Mouse (Mus musculus): ENCODE results near the gene Tbl2. TPM values are rescaled to one million over a fixed set of nuclear protein-coding genes. Genes with fewer than 3 reads are reported as not detected.

Gene Tbl2
- total RNA-seq (2022), result 10 to 100 TPM in 3 of 4 experiments, 1 to 10 TPM in 1; 9.6 to 14.0 (median 10.7) TPM

DNA sequence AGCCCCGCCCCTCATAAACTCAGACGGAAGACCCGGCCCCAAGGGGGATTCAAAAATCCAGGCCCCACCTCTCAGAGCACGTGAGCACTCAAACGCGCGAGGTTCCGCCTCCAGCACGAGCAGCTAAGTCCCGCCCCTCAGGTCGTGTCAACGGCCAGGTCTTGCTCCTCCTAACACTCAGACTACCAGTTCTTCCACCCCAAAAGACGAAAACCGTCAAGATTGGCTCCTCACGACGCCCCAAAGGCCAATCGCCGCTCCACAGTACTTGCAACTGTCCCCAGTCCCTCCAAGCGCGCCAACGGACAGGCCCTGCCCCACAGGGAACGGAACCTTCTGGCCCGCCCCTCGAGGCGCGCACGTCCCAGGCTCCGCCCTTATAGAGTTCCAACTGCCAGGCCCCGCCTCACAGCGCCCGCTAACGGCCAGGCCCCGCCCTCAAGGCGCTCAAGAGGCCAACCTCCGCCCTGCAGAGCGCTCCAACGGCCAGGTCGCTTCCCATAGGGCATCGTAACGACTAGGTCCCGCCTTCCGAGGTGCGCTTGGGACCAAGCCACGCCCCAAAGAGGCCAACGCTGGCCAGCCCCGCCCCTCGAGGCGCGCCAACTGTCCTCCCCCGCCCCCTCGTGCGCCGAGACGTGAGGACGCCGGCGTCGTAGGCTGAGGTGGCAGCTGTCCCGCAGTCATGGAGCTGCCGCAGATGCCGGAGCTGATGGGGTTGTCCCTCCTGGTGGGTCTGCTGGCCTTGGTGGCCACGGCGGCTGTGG, at the start of gene Tbl2:
TSS of gene Tbl2 (plus strand) at position 605 of the 767 bp plus-strand sequence.
- DNase-seq (ENCODE audit: low spot score), result peak; percentile 98

DNA sequence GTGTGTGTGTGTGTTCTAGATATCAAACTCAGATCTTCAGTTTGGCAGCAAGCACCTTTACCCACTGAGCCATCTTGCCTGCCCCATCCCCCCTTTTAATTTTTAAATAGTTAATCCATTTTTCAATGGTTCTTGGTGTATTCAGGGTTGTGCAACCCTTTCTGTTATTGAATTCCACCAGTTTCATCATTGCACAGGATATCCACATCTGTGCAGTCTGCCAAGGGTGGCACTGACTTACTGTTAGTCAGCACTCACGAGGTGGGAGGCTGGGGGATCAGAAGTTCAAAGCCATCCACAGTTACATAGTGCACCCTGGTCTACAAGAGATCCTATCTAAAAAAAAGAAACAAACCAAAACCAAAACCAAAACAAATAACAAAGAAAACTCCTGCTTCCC, 48.5 kb upstream of the Tbl2 start:
- DNase-seq (ENCODE audit: low spot score), result no peak

DNA sequence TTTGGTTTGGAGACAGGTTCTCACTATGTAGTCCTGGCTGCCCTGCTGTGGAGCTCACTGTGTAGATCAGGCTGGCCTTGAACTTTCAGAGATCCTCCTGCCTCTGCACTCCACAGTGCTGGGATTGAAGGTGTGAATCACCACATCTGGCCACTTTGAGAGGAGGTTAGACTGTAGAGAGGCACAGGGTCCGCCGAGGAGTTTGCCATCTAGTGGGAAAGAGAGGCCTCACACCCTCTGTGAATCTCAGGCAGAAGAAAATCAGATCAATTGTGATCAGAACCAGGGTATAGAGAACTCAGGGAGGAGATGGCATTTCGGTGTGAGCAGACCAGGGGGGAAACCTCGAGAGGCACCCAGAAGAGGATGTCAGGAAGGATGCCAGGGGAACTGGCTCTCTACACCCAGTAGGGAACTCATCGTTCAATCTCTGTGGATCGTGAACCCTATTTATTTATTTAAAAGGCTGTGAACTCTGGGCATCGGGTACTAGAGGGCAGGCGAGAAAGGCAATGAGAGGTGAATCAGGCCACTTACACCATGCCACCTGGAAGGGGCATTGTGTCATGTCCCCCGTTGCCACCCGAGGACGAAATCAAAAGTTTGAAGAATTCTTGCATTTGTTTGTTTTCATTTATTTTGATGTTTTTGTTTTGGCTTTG, 45.3 kb upstream of the Tbl2 start:
- DNase-seq (ENCODE audit: low spot score), result no peak

DNA sequence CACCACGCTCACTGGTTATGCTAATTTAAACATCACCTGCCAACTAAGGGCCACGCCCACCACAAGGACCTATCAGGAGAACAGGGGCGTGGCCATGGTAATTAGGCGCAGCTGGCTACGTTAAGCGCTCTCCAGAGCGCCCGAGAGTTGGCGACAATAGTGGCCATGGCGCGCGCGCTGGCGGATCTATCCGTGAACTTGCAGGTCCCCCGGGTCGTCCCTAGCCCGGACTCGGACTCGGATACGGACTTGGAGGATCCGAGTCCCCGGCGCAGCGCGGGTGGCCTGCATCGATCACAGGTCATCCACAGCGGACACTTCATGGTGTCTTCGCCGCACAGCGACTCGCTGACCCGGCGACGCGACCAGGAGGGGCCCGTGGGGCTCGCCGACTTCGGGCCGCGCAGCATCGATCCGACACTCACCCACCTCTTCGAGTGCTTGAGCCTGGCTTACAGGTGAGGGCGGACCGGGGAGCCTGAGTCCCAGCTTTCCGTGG, 42.6 kb upstream of the Tbl2 start:
- peak; percentile 71 for DNase-seq (ENCODE audit: low spot score)

DNA sequence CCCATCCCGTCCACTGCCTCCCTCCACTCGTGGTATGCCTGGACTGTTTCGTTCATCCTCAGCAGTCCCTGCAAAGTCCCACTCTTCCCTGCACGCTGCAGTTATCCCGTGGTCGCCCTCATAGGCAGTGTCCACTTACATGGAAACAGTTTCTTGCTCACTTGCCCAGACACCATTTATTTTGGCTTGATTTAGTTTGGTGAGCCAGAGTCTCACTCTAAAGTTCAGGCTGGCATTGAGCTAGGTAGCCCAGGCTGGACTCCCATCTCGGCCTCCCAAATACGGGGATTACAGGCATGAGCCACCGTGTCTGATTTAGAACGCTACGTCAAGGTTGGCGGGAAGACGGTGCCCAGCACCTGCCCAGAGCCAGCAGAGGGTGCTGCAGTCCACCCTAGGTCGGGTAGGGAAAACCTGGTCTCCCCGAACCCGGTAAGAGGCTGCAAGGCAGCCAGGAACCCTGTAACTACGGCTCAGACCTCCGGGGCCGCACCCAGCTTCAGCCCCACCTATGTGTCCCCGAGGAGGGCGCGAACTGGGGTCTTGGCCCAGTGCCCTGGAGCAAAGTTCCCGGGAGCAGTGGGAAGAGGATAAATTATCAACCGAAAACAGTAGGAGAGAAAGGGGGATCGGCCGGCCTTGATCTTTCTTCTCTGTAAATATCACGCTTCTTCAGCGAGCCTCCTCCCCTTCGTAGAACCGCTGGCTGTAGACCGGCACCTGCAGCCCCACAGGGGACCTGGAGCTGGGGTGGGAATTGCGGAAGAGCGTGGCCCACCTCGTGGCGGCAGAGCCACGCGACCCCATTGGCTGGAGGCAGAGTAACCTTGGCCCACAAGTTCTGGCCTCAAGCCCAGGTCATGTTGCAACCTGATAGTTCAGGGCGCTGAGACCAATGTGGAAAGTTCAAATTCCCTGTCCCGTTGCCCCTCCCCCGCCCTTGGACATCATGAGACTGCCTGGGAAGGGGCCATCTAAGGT, 41.6 kb upstream of the Tbl2 start:
- peak; percentile 69 for DNase-seq (ENCODE audit: low spot score)

DNA sequence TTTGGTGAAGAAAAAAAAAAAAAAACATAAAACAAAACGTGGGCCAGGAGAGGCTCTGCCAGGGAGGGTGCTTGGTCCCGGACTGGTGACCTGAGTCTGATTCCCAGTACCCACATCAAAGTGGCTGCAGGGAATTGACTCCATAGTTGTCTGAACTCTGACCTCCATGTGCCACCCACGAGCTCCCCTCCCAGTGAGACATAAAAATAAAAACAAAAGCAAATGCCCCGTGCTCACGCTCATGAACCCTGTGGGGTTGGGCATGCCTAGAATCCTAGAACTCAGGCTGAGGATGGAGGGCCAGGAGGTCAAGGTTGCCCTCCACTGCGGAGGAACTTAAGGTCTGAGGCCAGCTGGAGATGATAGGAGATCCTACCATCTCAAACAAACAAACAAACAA, 40.4 kb upstream of the Tbl2 start:
- no peak for DNase-seq (ENCODE audit: low spot score)

DNA sequence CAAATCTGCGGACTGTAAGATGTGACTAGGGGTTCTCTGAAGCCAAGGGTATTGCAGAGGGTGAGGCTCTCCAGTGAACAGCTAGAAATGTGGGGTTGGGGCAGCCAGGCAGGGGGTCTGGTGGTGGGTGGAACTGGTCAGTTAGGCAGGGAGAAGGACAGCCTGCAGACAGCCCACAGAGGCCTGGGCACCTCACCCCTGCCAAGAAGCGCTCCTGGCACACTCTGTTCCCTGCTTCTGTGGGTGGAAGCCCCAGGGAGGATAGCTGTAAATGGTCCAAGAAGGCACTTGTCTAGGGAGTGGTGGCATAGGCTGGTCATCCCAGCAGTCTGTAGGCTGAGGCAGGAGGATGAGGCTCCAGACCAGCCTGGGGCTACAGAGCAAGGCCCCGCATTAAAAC, 40.0 kb upstream of the Tbl2 start:
- no peak for DNase-seq (ENCODE audit: low spot score)

DNA sequence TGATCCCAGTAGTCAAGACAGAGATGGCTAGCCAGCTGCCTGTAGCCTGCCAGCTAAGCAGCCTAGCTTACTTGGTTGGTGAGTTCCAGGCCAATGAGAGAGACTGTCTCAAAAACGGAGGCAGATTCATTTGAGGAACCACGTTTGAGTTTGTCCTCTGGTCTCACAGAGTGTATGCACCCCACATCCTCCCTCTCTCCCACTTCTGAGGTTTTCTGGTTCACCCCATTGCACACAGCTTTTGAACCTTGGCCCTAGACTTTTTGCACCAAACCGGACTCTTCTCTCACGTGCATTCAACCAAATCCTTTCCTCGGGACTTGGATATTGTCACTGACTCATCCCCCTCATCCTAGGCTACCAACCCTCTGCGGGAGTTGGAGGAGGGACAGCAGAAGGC, 39.5 kb upstream of the Tbl2 start:
- no peak for DNase-seq (ENCODE audit: low spot score)

DNA sequence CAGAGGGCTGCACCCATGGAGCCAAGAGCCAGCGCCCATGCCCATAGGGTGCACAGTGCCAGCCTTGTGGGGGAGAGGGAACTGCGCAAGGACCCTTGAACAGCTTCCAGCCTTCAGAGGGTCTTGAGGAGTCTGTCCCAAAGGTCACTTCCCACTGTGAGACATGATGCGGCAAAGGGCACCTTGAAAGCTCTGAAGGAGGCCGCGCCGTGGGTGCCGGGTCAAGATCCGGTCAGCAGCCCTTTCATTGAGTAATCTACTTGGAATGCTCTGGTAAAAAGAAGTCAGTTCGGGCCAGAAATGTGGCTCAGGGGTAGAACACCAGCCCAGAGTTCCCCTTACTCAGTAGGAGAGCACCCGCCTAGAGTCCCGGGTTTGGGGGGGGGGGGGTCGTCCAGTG, 35.7 kb upstream of the Tbl2 start:
- no peak for DNase-seq (ENCODE audit: low spot score)

DNA sequence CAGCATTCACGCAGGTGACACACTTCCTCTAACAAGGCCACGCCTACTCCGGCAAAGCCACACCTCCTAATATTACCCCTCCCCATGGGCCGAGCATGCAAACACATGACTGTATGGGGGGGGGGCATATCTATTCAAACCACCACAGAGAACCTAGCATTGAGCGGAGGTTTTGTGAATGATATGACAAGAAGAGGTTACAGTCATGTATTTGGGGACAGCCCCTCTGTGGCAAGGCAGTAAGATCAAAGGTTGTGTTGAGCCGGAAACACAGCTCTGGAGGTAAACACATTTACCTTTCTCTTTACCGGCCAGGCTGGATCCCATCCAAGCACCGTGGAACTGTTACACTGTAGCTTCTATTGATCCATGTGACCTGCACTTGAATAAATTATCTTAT, 34.2 kb upstream of the Tbl2 start:
- no peak for DNase-seq (ENCODE audit: low spot score)

DNA sequence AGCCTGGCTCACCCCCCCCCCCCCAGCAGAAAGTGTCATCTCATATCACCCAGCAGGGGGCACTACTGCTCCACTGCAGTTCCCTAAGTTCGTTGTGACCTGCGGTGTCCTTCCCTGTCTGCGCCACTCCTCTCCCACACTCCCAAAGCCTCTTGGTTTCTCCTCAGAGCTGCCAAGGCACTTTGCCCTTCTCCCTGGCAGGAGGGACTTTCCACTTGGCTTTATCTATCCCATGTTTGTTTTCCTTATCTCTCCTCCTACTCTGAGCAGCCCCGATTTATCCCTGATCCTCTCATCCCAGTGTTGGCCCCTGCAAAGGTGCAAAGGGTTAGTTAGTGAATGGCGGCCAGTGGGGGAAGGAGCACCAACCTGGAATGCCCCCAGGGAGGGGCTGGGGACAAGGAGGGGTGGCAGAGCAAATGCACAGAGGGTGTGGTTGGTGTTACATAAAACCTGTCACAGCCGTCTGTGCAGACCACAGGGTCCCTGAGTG, 30.8 kb upstream of the Tbl2 start:
- DNase-seq (ENCODE audit: low spot score), result peak; percentile 54

DNA sequence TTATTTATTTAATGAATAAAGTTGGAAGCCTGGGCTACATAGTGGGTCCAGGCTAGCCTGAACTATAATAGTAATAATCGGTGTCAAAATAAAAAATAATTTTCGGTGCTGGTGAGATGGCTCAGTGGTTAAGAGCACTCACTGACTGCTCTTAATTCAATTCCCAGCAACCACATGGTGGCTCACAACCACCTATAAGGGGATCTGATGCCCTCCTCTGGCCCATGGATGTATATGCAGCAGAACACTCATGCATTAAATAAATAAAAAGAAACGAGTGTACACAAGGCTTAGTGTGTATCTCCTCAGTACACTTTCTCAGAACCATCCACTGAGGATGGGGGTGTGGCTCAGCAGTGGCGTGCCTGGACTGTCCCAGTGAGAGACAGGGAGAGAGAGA, 28.7 kb upstream of the Tbl2 start:
- no peak for DNase-seq (ENCODE audit: low spot score)

DNA sequence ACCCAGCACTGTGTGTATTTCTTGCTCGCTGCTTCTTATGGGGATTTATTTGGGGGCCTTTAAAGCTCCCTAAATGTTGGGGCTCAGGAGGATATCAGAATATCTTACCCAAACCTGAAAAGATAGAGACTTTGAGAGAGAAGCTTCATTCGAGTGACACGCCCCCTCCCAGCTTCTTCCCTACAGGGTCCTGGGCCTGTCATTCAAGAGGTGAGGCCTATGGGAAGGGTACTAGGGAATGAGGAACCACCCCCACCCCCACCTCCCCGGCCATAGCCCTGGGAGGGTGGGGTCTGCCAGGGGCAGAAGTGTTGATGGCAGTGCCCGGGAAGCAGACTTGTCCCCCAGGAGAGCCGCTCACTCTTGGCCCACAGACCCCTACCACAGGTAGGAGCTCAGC, 23.3 kb upstream of the Tbl2 start:
- DNase-seq (ENCODE audit: low spot score), result no peak

DNA sequence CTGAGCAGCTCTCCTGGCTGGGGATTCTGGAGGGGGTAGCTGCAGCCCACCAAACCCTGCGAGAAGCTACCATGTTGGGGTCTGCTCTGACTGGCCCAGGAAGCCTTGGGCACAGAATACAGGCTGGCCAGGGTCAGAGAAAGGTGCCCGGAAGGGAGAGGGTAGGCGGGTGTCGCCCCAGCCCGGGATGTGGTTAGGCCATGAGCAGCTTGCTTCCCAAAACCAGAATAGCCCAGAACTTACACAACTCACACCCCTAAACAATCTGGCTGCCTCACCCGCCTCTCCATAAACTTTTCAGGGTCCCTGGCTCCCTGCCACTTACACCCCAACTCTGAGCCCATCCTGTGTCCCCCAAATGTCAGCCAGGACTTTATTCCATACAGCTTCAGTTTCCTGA, 21.8 kb upstream of the Tbl2 start:
- no peak for DNase-seq (ENCODE audit: low spot score)

DNA sequence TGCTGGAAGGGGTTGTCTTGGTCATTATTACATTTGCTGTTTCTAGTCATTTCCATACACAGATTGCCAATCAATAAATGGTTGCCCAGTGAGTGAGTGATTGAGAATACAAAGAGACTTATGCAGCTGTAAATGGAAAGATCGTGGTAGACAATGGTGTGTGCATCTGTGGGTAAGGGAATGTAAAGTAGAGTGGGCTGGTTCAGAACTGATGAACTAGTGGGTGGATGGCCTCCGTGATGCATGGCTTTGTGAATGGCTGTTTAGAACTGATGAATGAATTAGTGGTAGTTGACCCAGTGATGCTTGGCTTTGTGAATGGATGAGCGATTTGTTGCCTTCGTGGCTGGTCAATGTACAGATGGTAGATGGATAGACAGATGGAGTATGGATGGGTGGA, 19.7 kb upstream of the Tbl2 start:
- DNase-seq (ENCODE audit: low spot score), result no peak

DNA sequence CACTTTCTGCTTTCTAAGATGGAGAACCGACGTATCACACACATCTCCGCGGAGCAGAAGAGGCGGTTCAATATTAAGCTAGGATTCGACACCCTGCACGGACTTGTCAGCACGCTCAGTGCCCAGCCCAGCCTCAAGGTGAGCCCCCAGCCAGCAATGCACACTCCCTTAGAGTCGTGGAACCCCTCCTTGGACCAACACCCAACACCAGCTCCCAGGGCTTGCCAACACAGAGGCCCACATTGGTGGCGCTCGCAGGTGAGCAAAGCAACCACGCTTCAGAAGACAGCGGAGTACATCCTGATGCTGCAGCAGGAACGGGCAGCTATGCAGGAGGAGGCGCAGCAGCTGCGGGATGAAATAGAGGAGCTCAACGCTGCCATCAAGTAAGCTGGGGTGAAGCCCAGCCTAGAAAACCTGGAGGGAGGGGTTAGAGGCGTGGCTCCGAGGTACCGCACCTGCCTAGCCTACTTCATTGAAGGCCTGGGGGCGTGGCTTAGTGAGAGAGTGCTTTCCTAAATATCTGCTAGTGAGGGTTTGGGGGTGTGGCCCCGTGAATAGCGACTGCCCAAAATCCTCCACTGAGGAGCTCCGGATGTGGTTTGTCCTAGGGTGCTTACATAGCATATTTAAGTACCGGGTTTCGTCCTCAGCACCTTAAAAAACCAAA, 15.6 kb upstream of the Tbl2 start:
- DNase-seq (ENCODE audit: low spot score), result no peak

DNA sequence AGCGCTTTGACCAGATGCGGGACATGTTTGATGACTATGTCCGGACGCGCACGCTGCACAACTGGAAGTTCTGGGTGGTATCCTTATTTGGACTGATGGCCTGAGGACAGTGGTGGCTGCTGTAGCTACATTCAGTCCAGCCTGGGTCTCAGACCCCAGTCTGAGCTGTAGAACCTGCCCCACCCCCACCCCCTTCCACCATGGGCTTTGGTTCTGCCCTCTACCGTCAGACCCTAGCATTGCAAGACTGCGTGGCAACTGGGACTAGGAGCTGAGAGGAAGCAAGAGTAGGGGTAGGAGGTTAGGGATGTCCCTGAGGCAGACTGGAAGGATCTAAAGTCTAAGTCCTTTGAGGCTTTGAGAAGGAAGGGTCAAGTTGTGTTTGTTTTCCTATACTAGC, 14.9 kb upstream of the Tbl2 start:
- DNase-seq (ENCODE audit: low spot score), result no peak

DNA sequence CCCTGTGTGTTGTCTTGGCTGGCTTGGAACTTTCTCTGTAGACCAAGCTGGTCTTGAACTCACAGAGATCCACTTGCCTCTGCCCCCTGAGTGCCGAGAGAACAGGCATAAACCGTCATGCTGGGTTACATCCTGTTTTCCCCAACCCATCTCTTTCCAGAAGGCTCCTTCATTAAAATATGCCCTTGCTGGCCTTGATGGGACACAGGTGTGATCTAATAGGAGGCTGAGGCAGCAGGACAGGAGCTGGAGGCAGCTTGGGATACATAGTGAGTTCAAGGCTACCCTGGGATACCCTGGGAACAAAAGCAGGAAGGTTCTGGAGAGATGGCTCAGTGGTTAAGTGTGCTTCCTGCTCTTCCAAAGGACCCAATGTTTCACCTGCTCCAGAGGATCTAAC, 9.6 kb upstream of the Tbl2 start:
- DNase-seq (ENCODE audit: low spot score), result no peak

DNA sequence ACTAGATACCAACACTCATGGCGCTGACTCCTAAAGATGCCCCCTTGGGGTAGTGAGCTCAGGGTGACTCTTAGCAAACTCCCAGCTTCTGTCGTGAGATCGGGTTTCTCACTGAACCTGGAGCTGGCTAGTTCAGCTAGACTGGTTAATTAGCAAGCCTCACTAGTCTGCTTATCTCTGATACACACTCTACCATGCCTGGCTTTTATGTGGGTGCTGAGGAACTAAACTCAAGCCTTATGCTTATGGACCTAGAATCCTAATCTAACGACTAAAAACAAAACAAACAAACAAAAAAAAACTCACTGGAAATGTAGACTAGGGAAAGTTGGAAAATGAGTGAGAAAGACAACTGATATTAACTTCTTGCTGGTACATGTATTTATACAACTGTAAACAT, 5.0 kb upstream of the Tbl2 start:
- DNase-seq (ENCODE audit: low spot score), result no peak

DNA sequence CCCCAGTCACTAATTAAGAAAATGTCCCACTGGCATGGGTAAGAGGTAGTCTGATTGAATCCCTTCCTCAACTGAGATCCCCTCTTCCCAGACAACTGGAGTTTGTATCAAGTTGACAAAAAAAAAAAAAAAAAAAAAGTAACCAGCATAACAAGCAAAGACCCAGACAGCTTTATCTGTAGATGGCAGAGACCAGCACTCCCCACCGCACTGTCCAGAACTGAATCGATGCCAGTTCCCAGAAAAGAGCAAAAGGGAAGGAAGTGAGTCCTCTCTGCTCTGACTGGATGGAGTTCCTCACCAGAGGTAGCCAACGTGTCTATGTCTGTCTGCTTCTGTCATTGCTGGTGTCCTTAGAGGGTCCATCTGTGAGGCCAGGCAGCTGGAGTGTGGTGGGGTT, 3.9 kb upstream of the Tbl2 start:
- DNase-seq (ENCODE audit: low spot score), result no peak

DNA sequence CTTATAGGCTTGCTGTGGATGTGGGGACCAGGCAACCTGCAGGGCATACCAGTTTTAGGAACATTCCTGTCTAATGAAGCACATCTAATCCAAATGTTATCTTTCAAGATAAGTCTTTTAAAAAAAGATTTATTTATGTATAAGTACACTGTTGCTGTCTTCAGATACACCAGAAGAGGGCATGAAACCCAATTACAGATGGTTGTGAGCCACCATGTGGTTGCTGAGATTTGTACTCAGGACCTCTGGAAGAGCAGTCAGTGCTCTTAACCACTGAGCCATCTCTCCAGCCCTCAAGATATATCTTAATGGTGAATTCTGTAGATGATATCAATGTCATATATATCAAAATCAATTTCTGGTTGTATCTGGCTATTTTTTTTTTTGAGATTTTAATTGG, 3.5 kb upstream of the Tbl2 start:
- DNase-seq (ENCODE audit: low spot score), result no peak

DNA sequence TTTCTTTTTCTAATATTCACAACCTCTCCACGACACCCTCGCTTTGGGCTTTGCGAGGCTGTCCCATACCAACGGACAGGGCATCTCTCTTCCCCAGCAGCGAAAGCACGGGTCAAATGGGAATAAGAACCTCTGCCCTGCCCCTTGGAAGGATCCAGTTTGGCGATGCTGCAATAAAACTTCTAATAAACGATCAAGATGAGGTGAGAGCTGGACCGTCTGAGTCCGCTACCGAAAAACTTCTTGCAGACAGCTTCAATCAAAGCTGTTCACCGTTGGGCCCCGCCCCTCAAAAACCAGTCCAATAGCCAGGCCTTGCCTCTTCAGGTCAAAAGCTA, 773 bp upstream of the Tbl2 start:
- no peak for DNase-seq (ENCODE audit: low spot score)
